Mouse (Mus musculus) c-Kit-negative CD71-positive TER-119-positive erythroid progenitor cells, embryonic 14.5 days (primary cell): ENCODE data around the gene Gpr6.

Source experiments
- DNase-seq: peaks from one replicate; pipeline ENCODE4 v3.0.0-alpha.2; 2013; ENCODE audit warnings: low read depth, low spot score

The Gpr6 gene

GRCm38 (mm10) chr10:41072116-41072515 lies at the start of gene Gpr6:
TSS of gene Gpr6 (minus strand) at chr10:41072285.
- DNase-seq, result no peak

GRCm38 (mm10) chr10:41100060-41100459 lies 28.0 kb upstream of the Gpr6 start:
- no peak for DNase-seq

- no peak for DNase-seq
Observed at GRCm38 (mm10) chr10:41098137-41098536, 26.1 kb upstream of the Gpr6 start.

GRCm38 (mm10) chr10:41088852-41089251 lies 16.8 kb upstream of the Gpr6 start:
- no peak for DNase-seq

GRCm38 (mm10) chr10:41071696-41072095 lies 389 bp downstream of the Gpr6 start:
- DNase-seq, result no peak

GRCm38 (mm10) chr10:41070693-41071651 lies 1.1 kb downstream of the Gpr6 start:
- DNase-seq, result no peak

- DNase-seq, result no peak
Observed at GRCm38 (mm10) chr10:41060250-41060831, 11.7 kb downstream of the Gpr6 start.

GRCm38 (mm10) chr10:41055581-41055980 lies 16.5 kb downstream of the Gpr6 start:
- DNase-seq, result no peak

GRCm38 (mm10) chr10:41054005-41054404 lies 18.1 kb downstream of the Gpr6 start:
- no peak for DNase-seq

- DNase-seq, result no peak
Observed at GRCm38 (mm10) chr10:41042272-41042671, 29.8 kb downstream of the Gpr6 start.

- DNase-seq, result no peak
Observed at GRCm38 (mm10) chr10:41041478-41041877, 30.6 kb downstream of the Gpr6 start.

GRCm38 (mm10) chr10:41040530-41041085 lies 31.5 kb downstream of the Gpr6 start:
- DNase-seq, result peak; percentile 27

GRCm38 (mm10) chr10:41038476-41038875 lies 33.6 kb downstream of the Gpr6 start:
- DNase-seq, result no peak

- DNase-seq, result no peak
Observed at GRCm38 (mm10) chr10:41037722-41038121, 34.4 kb downstream of the Gpr6 start.

GRCm38 (mm10) chr10:41032811-41033210 lies 39.3 kb downstream of the Gpr6 start:
- DNase-seq, result no peak

GRCm38 (mm10) chr10:41024860-41025259 lies 47.2 kb downstream of the Gpr6 start:
- DNase-seq, result no peak

- no peak for DNase-seq
Observed at GRCm38 (mm10) chr10:41024406-41024805, 47.7 kb downstream of the Gpr6 start.

- DNase-seq, result no peak
Observed at GRCm38 (mm10) chr10:41022226-41022625, 49.9 kb downstream of the Gpr6 start.
